Mouse (Mus musculus) stomach, adult 2 months (tissue): ENCODE data around the gene Tedc1. TPM values are rescaled to one million over a fixed set of nuclear protein-coding genes. Genes with fewer than 3 reads are reported as not detected.

ENCODE experiments used
- polyA plus RNA-seq: library from polyadenylated mRNA; depleted of rRNA; stranded (reverse); fragments of >200 nt; gene quantifications from 2 replicates; pipeline ENCODE4 v1.2.3, GENCODE M21; 2012; rRNA removed

Gene Tedc1
- 3.6 and 4.8 TPM in 2 replicates for polyA plus RNA-seq

GRCm38 (mm10) chr12:113155887-113156539 is at the start of gene Tedc1:
Gene Tedc1 (plus strand): TSS chr12:113156421.

GRCm38 (mm10) chr12:113139908-113140615 is 16.2 kb upstream of the Tedc1 start, which contains the start of gene Crip2:
Gene Crip2 (plus strand): TSS chr12:113140236.

GRCm38 (mm10) chr12:113146112-113147057 is 9.8 kb upstream of the Tedc1 start, which contains the start of gene Crip1:
Gene Crip1 (plus strand): TSS chr12:113146316.

GRCm38 (mm10) chr12:113185442-113186291 is 29.4 kb downstream of the Tedc1 start, which contains the start of gene Tmem121:
Gene Tmem121 (plus strand): TSS chr12:113185930.

Other genes starting within 250 kb of the Tedc1 start
- 15.0 and 24.3 TPM in 2 replicates for gene Jag2, start 226.6 kb upstream of the Tedc1 start, polyA plus RNA-seq
- gene Nudt14, start 214.3 kb upstream of the Tedc1 start, polyA plus RNA-seq = 28.5 and 33.8 TPM in 2 replicates
- 38.8 and 132 TPM in 2 replicates for gene Btbd6, start 179.9 kb upstream of the Tedc1 start, polyA plus RNA-seq
- gene Brf1, start 155.7 kb upstream of the Tedc1 start, polyA plus RNA-seq = 16.7 and 28.0 TPM in 2 replicates
- gene Pacs2, start 141.9 kb upstream of the Tedc1 start, polyA plus RNA-seq = 15.7 and 17.0 TPM in 2 replicates
- gene Tex22, start 81.9 kb upstream of the Tedc1 start, polyA plus RNA-seq = 0.35 TPM in 2 replicates
- 27.7 and 29.8 TPM in 2 replicates for gene Mta1, start 58.1 kb upstream of the Tedc1 start, polyA plus RNA-seq
- 188 TPM in 2 replicates for gene Crip2, start 16.2 kb upstream of the Tedc1 start, polyA plus RNA-seq
- gene Crip1, start 10.1 kb upstream of the Tedc1 start, polyA plus RNA-seq = 224 and 249 TPM in 2 replicates
- 1.3 and 1.4 TPM in 2 replicates for gene Tmem121, start 29.5 kb downstream of the Tedc1 start, polyA plus RNA-seq